Mouse (Mus musculus): ENCODE measurements around the gene Atxn7l1.

Atxn7l1 gene

DNA sequence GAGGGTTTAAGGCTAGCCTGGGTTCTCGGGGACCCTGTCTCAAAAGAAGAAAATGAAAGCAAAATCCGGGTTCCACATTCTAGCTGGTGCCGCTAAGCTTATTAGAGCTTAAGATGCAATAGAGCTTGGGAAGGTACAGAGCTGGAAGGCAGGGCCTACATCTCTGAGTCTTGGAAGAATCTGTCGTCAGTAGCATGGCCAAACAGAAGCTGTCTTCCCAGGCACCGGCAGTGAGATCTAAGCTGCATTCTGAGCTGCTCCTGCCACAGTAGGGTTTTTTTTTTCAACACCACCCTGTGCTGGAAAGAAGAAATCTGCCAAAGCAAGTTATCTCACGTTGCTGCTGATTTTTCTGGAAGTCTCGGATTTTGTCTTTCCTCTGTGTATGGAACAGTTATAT, 129.9 kb downstream of the Atxn7l1 start:
- H3K36me3 ChIP-seq (ENCODE audit: control insufficient read depth, insufficient read depth, low read length, poor library complexity, severe bottlenecking) = no peaks in the 10 kb centered on the region
- no peak for DNase-seq (ENCODE audit: low read depth, low spot score)

DNA sequence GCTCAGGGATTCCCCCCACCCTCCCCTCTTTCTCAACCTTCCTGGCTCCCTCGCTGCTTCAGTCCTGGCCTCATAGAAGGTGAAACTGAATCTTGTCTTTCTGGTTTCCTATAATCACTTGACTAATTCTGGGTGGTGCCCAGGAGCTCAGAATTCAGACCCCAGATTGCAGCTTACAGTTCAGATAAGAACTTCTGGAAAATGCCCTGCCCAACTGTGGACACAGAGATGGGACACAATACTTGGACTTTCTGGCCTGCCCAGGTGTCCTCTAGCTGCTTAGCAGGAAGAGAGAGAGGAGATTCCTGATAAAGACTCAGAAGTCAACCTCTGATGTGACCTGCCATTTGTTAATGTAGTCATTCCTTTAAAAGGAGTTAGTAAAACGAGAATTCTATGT, 131.7 kb downstream of the Atxn7l1 start:
- H3K36me3 ChIP-seq (ENCODE audit: control insufficient read depth, insufficient read depth, low read length, poor library complexity, severe bottlenecking) = no peaks in the 10 kb centered on the region
- no peaks in the 10 kb centered on the region for H3K27me3 ChIP-seq (ENCODE audit: control insufficient read depth, insufficient read depth, low read length, poor library complexity, severe bottlenecking)
- no peak for DNase-seq (ENCODE audit: low read depth, low spot score)

More for the DNA sequence above, 129.9 kb downstream of the Atxn7l1 start:
- H3K27me3 ChIP-seq (ENCODE audit: control insufficient read depth, insufficient read depth, low read length, poor library complexity, severe bottlenecking) = no peaks in the 10 kb centered on the region

DNA sequence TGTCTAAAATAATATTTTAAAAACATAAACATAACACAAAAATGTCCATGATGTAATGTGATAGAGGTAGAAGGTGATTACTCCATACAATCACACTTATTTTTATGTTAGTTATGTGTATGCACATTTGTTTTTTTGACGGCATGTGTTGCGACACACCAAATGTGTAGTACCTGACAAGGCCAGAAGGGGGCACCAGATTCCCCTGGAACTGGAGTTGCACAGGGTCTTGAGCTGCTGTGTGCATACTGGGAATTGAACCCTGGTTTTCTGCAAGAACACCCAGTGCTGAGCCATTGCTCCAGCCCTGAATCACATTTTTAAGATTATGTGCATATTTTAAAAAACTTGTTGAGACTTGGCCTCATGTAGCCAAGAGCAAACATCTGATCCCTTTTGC, 133.3 kb downstream of the Atxn7l1 start:
- no peaks in the 10 kb centered on the region for H3K27me3 ChIP-seq (ENCODE audit: control insufficient read depth, insufficient read depth, low read length, poor library complexity, severe bottlenecking)

DNA sequence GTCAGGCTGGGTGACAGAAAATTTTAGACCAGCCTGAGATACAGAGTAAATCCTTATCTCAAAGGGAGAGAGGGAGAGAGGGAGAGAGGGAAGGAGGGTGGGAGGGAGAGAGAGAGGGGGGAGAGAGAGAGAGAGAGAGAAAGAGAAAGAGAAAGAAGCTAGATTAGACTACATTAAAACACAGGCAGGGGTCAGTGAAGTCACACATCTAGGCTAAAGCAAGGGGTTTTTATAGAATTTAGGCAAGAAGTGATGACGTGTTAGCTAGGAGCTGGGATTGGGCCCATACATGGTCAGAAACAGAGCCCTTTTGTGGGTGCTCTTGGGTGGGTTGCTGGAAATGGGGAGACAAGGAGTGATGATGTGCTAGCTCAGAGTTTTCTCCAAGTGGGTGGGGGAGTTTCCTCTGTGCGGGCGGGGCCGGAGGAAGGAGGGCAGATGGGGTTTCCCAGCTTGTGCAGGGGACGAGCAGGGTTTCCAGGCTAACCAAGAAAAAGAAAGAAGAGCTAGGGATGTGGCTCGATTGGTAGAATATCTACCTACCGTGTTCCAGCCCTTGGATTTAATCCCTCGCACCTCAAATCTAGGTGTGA, 136.9 kb downstream of the Atxn7l1 start:
- no peaks in the 10 kb centered on the region for H3K36me3 ChIP-seq (ENCODE audit: control insufficient read depth, insufficient read depth, low read length, poor library complexity, severe bottlenecking)
- H3K27me3 ChIP-seq (ENCODE audit: control insufficient read depth, insufficient read depth, low read length, poor library complexity, severe bottlenecking) = no peaks in the 10 kb centered on the region; the same call in 1 of the 2 replicates
- DNase-seq (ENCODE audit: low read depth, low spot score) = no peak

More for the DNA sequence above, 133.3 kb downstream of the Atxn7l1 start:
- no peaks in the 10 kb centered on the region for H3K36me3 ChIP-seq (ENCODE audit: control insufficient read depth, insufficient read depth, low read length, poor library complexity, severe bottlenecking)
- peak; percentile 83 for DNase-seq (ENCODE audit: low read depth, low spot score)

DNA sequence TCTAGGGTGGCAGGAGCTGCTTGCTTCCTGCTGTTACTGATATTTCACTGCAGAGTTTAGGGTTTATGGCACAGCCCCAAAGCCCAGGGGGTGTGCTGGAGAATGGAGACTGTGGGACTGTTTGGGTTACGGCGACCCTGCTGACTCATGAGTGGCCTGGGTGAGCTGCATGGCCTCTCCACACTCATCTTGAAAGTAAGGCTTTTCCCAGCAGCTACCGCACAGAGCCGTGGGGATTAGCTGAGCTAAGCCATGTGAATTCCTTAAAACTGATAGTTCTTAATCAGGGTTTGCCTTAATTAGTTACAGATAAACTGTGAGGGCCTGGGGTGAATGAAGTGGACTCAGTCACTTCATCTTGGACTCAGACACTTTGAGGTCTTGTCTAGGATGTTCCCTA, 137.9 kb downstream of the Atxn7l1 start:
- Histone ChIP-seq H3K27me3 (ENCODE audit: control insufficient read depth, insufficient read depth, low read length, poor library complexity, severe bottlenecking) (no peaks in the 10 kb centered on the region; the same call in 1 of the 2 replicates), H3K36me3 (ENCODE audit: control insufficient read depth, insufficient read depth, low read length, poor library complexity, severe bottlenecking) (no peaks in the 10 kb centered on the region)
- no peak for DNase-seq (ENCODE audit: low read depth, low spot score)

DNA sequence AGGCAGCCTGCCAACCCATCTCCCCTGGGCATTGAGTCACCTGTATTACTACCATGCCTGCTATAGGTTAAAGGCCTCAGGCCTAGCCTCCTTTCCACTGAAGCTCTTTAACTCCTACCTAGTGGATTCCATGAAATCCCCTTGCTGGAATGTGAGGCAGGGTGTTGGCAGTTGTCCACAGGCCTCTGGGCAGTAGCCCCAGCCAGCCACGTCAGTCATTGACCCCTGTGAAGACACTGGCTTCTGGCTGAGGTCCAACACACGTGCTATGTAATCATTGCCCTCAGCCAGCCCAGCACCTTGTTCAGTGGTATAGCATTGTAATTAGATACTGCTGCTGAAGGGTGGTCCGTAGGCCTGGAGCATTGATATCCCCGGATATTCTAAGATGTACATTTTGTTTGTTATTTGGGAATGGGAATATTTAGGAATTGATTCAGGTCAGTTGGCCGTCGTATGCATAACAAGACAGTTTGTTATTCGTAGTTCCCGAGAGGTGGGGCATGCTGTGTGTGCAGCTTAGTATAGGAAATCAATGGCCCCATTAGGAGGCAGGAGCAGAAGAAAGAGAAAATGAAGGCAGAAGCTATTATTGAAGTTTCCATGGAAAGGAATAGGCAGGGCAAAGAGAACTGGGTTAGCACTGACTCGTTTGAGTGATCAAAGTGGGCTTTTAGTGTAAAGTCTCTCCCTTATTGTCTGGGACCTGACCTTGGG, 138.6 kb downstream of the Atxn7l1 start:
- Histone ChIP-seq H3K36me3 (ENCODE audit: control insufficient read depth, insufficient read depth, low read length, poor library complexity, severe bottlenecking) (no peaks in the 10 kb centered on the region), H3K27me3 (ENCODE audit: control insufficient read depth, insufficient read depth, low read length, poor library complexity, severe bottlenecking) (no peaks in the 10 kb centered on the region; the same call in 1 of the 2 replicates)
- no peak for DNase-seq (ENCODE audit: low read depth, low spot score)

DNA sequence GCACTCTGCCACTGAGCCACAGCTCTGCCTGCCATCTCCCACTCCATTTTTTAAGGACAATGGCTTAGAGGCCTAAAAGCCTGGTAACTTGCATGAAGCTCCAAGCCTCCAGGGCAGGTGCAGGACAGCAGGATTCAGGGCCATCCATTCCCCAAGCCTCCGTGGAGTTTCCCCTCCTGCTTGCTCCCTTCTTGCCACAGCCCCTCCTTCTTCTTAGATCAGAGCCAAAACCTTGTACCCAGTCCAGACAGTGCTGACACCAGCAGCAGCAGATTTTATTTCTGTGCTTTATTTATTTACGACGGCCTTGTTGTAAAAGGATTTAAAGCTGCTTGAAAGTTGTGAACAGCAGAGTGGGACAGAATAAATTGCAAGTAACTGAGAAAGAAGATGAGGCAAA, 140.2 kb downstream of the Atxn7l1 start:
- Histone ChIP-seq H3K27me3 (ENCODE audit: control insufficient read depth, insufficient read depth, low read length, poor library complexity, severe bottlenecking) (no peaks in the 10 kb centered on the region; the same call in 1 of the 2 replicates), H3K36me3 (ENCODE audit: control insufficient read depth, insufficient read depth, low read length, poor library complexity, severe bottlenecking) (no peaks in the 10 kb centered on the region)
- no peak for DNase-seq (ENCODE audit: low read depth, low spot score)

DNA sequence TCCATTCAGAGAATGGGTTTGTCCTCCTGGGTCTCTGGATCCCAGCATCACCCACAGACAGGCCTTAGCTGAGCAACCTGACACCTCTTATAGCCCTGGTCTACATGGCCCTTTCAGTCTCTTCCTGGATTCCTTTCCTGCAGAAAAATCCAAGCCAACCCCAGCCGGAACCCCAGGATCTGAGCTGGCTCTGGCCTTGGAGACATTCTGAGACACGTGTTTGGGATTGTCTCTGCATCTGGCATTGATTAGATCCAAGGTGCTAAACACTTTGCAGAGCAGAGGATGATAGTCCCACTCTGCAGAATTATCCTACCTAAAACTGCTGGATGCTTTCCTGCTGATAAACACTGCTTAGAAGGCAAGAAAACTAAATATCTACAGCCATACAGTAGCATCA, 141.3 kb downstream of the Atxn7l1 start:
- no peak for DNase-seq (ENCODE audit: low read depth, low spot score)
- Histone ChIP-seq H3K36me3 (ENCODE audit: control insufficient read depth, insufficient read depth, low read length, poor library complexity, severe bottlenecking) (no peaks in the 10 kb centered on the region), H3K27me3 (ENCODE audit: control insufficient read depth, insufficient read depth, low read length, poor library complexity, severe bottlenecking) (no peaks in the 10 kb centered on the region; the same call in 1 of the 2 replicates)

DNA sequence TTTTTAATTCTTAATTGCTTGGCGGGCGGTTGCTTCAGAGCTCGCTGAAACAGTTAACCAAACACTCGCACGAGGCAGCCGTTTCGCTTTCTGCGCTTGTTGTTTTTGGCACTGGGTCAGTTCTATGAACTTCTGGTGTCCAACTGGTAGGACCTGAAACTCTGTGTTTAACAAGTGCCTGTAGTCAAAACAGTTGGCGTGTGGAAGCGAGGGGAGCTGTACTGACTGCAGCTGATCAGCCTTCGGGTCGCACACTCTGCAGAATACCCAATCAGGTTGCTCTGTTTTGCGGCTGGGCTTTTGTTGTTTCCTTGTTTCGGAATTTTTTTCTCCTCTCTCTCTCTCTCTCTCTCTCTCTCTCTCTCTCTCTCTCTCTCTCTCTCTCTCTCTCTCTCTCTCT, 154.6 kb downstream of the Atxn7l1 start:
- Histone ChIP-seq H3K27me3 (ENCODE audit: control insufficient read depth, insufficient read depth, low read length, poor library complexity, severe bottlenecking) (no peaks in the 10 kb centered on the region), H3K36me3 (ENCODE audit: control insufficient read depth, insufficient read depth, low read length, poor library complexity, severe bottlenecking) (no peaks in the 10 kb centered on the region)
- peak; percentile 73 for DNase-seq (ENCODE audit: low read depth, low spot score)

DNA sequence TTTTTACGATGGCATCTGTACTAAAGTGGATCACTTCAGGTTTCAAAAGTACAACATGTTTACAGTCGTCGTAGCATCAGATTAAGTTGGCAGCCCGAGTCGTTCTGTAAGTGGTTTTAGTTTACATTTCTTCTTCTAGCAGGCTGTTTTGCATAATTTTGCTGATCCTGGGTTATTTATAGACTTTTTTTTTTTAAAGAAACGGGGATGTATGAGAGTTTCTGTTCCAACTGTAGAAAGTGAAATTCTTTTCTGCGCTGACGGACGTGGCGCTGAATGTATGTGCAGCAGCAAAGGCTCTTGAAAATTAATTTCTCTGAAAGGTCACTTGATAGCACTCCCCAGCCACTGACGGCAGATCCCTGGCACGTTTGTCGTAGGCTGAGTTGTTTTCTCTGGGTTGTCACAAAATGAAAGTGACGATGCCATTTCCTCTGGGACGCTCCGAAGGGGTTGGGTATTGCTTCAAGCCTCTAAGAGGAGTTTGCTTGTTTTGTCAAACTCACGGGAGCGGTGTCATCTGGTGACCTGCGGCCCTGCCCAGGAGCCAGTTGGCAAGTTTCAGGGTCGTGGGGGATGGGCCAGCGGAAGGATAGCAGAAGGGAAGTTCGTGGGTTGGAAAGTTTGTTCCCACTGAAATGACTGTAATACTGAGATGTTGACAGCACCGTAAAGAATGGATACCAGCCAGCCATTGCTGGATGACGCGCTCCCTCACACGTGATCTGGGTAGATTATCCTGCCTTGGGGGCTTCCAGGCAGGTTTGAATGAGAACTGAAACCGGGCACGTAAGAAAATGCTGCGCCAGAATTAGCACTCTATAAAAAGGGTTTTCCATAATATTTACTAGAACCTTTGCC, 155.3 kb downstream of the Atxn7l1 start:
- Histone ChIP-seq H3K36me3 (ENCODE audit: control insufficient read depth, insufficient read depth, low read length, poor library complexity, severe bottlenecking) (no peaks in the 10 kb centered on the region), H3K27me3 (ENCODE audit: control insufficient read depth, insufficient read depth, low read length, poor library complexity, severe bottlenecking) (no peaks in the 10 kb centered on the region)
- peak; percentile 81 for DNase-seq (ENCODE audit: low read depth, low spot score)

DNA sequence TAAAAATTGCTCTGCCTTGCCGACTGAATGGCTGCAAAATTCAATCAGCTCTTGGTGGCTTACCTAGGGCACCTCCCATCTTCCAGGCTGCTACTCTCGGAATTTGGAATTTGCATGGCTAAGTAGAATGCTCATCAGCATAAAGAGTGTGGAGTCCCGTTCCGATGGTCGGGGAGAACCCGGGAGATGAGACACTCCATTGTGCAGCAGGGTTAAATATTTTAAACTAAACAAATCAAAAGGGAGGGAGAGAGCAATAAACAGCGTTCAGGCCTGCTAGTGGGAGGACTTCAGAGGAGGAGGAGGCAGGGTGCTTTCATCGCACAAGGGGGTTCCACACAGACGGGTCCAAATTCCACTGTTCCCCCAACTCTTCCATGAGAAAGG, 155.9 kb downstream of the Atxn7l1 start:
- Histone ChIP-seq H3K36me3 (ENCODE audit: control insufficient read depth, insufficient read depth, low read length, poor library complexity, severe bottlenecking) (no peaks in the 10 kb centered on the region), H3K27me3 (ENCODE audit: control insufficient read depth, insufficient read depth, low read length, poor library complexity, severe bottlenecking) (no peaks in the 10 kb centered on the region)
- DNase-seq (ENCODE audit: low read depth, low spot score) = no peak

DNA sequence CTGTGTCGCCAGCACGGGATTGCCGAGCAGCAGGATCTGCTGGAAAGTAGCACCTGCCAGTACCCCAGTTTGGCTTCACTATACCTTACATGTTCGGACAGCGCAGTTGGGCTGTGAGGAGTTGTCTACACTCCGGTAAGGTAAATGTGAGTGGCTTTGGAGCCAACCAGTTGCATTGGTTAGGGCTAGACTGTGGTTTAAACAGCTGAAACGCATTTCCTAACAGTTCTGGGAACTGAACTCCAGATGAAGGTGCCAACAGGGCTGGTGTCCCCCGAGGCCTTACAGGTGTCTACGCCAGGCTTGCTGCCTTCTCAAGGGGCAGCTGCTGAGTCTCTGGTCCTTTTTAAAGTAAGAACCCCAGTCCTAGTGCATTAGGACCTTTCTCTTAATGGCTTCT, 157.6 kb downstream of the Atxn7l1 start:
- DNase-seq (ENCODE audit: low read depth, low spot score) = no peak
- Histone ChIP-seq H3K27me3 (ENCODE audit: control insufficient read depth, insufficient read depth, low read length, poor library complexity, severe bottlenecking) (no peaks in the 10 kb centered on the region), H3K36me3 (ENCODE audit: control insufficient read depth, insufficient read depth, low read length, poor library complexity, severe bottlenecking) (no peaks in the 10 kb centered on the region)

DNA sequence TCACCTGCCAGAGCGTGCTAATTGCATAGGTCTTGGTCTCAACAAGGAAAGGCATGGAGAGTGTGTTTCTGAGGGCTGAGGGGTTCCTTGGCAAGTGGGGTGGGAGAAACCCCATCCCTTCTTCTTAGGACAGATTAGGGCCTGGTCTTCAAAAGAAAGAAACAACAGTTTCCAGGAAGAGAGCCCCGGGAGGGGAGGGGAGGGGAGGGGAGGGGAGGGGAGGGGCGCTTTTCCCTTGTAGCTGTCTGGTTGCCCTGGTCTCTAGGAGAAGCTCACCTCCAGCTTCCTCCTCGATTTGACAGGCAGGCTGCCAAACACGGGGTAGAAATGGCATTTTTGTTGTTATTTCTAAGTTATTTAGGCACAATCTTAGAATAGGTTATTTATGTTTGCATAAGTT, 159.0 kb downstream of the Atxn7l1 start:
- DNase-seq (ENCODE audit: low read depth, low spot score) = no peak
- Histone ChIP-seq H3K27me3 (ENCODE audit: control insufficient read depth, insufficient read depth, low read length, poor library complexity, severe bottlenecking) (no peaks in the 10 kb centered on the region), H3K36me3 (ENCODE audit: control insufficient read depth, insufficient read depth, low read length, poor library complexity, severe bottlenecking) (no peaks in the 10 kb centered on the region)

DNA sequence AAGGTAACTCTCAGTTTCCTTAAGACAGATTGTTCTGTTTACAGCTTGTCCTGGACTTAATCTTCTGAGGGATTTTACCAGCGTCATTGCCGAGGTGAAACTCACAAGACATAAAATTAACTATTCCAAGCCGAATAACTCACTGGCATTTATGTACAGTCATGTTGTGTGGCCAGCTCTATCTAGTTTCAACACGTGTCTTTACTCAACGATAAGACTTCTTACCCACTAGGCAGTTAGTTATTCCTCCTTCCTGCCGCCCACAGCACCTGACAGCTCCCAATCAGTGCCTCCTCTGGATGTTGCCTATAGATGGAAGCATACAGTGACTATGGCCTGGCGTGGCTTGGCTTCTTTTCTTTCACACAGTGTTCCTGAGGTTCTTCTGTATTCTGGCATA, 161.2 kb downstream of the Atxn7l1 start:
- H3K36me3 ChIP-seq (ENCODE audit: control insufficient read depth, insufficient read depth, low read length, poor library complexity, severe bottlenecking) = no peaks in the 10 kb centered on the region
- H3K27me3 ChIP-seq (ENCODE audit: control insufficient read depth, insufficient read depth, low read length, poor library complexity, severe bottlenecking) = no peaks in the 10 kb centered on the region
- no peak for DNase-seq (ENCODE audit: low read depth, low spot score)
